Mouse (Mus musculus): ENCODE data around the gene Olfml2a. TPM values are rescaled to one million over a fixed set of nuclear protein-coding genes. Genes with fewer than 3 reads are reported as not detected.

Gene Olfml2a
- polyA plus RNA-seq (2015; fragmentation: Nextera tagmentation; extraction: Ambion mirVana): 14.9 and 17.9 TPM in 2 replicates

DNA sequence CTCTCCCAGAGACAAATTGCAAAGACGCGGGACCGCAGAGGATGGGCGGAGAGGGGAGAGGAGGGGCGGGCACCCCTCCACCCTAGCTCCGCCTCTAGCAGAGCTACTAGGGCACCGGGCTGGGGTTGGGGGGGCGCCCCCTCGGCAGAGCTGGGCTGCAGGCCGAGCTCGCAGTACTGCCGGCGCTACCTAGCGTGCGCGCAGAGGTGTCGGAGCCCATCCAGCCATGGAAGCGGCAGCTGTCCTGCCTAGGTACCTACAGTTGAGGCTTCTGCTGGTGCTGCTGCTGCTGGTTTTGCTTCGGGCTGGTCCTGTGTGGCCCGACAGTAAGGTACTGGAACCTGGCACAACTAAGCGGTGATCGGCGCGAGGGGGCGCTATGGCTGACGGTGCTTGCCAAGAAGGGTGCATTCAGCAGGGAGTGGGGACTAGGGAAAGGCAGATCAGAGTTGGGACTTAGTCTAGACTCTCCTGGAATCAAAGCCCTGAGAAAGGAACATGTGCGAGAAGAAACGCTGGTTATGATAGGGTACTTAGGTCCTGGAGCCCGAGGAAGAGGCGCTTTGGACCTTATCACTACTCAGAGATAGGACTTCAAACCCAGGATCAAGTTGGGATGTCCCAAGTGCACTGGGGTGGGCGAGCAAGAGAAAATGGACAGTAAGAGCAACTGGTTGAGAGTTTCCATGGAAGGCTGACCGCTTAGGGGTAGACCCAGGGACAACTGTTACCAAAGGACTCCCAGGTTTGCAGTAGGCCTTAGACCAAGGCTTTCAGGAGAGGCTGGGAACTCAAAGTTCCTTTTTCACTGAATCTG, at the start of gene Olfml2a:
TSS of gene Olfml2a (plus strand) at position 128 of the 817 bp plus-strand sequence.
- peak; percentile 82 for ATAC-seq (ENCODE audit: insufficient number of reproducible peaks, low FRiP score, low TSS enrichment, low read depth)
- Histone ChIP-seq H3K27me3 (no peaks in the 10 kb centered on the region), H3K36me3 (no peaks in the 10 kb centered on the region), H3K4me1 (peaks cover 50% of the 10 kb centered on the region), H3K4me2 (replicated peaks) (peak within 1 kb of the TSS; percentile 79), H3K4me3 (replicated peaks) (peak within 1 kb of the TSS; percentile 52), H3K9ac (peak within 1 kb of the TSS; percentile 53), H3K27ac (replicated peaks) (peak within 1 kb of the TSS; percentile 39; the same call in 1 of the 2 replicates), H3K9me3 (replicated peaks) (no peaks in the 10 kb centered on the region)
- 9% methylated on average over 32 of the region's 32 CpGs for WGBS

DNA sequence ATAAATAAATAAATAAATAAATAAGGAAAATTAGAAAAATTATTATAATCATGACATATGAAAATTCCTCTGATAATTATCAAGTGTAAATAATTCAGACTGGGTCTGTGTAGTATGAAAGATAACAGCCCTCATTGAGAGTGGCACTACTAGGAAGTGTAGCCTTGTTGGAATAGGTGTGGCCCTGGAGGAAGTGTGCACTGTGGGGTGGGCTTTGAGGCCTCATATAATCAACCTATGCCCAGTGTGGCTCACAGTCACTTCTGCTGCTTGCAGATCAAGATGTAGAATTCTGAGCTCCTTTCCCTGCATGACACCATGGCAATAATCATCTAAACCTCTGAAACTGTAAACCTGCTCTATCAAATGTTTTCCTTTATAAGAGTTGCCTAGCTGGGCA, 28.9 kb upstream of the Olfml2a start:
- H3K9me3 ChIP-seq (replicated peaks): no peaks in the 10 kb centered on the region
- H3K9ac ChIP-seq: no peak overlapping the region
- H3K27ac ChIP-seq (replicated peaks): no peak overlapping the region
- no peaks in the 10 kb centered on the region for H3K27me3 ChIP-seq
- no peak for ATAC-seq (ENCODE audit: insufficient number of reproducible peaks, low FRiP score, low TSS enrichment, low read depth)
- H3K4me3 ChIP-seq (replicated peaks): no peak overlapping the region
- H3K4me2 ChIP-seq (replicated peaks): no peak overlapping the region
- no peaks in the 10 kb centered on the region for H3K4me1 ChIP-seq
- no peaks in the 10 kb centered on the region for H3K36me3 ChIP-seq

DNA sequence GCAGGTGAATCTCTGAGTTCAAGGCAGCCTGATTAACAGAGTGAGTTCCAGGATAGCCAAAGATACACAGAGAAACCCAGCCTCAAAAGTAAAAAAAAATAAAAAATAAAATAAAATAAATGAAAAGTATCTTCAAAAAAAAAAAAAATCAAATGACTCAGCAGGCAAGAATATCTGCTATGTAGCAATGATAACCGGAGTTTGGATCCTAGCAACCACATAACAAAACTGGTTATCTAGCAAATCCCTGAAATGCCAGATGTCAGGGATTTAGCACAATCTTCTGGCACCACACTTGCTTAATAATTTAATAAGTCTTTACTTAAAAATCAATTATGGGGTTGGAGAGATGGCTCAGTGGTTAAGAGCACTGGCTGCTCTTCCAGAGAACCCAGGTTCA, 27.5 kb upstream of the Olfml2a start:
- no peaks in the 10 kb centered on the region for H3K27me3 ChIP-seq
- no peak overlapping the region for H3K27ac ChIP-seq (replicated peaks)
- no peak overlapping the region for H3K4me3 ChIP-seq (replicated peaks)
- 89% methylated on average over 1 of the region's 1 CpGs for WGBS
- ATAC-seq (ENCODE audit: insufficient number of reproducible peaks, low FRiP score, low TSS enrichment, low read depth): no peak
- H3K36me3 ChIP-seq: no peaks in the 10 kb centered on the region
- no peak overlapping the region for H3K9ac ChIP-seq
- H3K4me1 ChIP-seq: no peaks in the 10 kb centered on the region
- no peaks in the 10 kb centered on the region for H3K9me3 ChIP-seq (replicated peaks)
- H3K4me2 ChIP-seq (replicated peaks): no peak overlapping the region

DNA sequence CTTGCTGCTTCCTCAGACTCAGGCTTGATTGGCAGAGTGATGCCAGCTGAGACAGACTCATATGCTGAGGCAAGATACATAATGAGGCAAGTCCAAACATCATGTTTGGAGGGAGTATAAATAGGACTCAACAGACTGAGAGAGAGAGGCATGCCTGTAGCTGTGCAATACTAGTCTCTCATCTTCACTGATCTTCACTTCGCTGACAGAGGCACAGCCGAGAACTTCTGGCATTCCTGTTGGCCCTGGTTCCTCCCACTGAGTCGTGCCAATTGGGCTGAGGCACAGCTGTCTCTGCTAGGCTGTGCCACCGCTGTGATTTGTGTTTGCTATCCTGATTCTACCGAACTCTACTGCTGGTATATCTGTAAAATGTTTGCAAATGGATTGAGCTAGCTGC, 25.7 kb upstream of the Olfml2a start:
- no peaks in the 10 kb centered on the region for H3K4me1 ChIP-seq
- H3K9ac ChIP-seq: no peak overlapping the region
- no peak overlapping the region for H3K4me3 ChIP-seq (replicated peaks)
- H3K36me3 ChIP-seq: no peaks in the 10 kb centered on the region
- H3K9me3 ChIP-seq (replicated peaks): no peaks in the 10 kb centered on the region
- H3K4me2 ChIP-seq (replicated peaks): no peak overlapping the region
- H3K27me3 ChIP-seq: no peaks in the 10 kb centered on the region
- H3K27ac ChIP-seq (replicated peaks): no peak overlapping the region
- no peak for ATAC-seq (ENCODE audit: insufficient number of reproducible peaks, low FRiP score, low TSS enrichment, low read depth)
- 50% methylated on average over 5 of the region's 5 CpGs for WGBS

DNA sequence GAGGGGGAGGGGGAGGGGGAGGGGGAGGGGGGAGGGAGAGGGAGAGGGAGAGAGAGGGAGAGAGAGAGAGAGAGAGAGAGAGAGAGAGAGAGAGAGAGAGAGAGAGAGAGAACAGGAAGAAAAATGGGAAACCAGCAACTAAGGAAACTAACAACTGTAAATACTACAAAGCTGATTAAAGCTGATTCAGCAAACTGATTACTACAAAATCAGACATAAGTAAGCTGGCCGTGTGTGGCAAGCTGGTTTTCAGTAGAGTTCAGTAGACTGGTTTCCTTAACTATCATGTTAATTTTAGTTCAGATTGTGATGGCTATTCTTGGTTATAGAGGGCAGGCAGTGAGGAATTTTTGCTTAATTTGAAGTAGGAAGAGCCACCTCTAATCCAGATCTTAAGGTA, 23.2 kb upstream of the Olfml2a start:
- Histone ChIP-seq H3K27ac (replicated peaks) (no peak overlapping the region), H3K9ac (no peak overlapping the region), H3K4me1 (no peaks in the 10 kb centered on the region), H3K27me3 (no peaks in the 10 kb centered on the region), H3K36me3 (no peaks in the 10 kb centered on the region), H3K4me3 (replicated peaks) (no peak overlapping the region), H3K9me3 (replicated peaks) (no peaks in the 10 kb centered on the region), H3K4me2 (replicated peaks) (no peak overlapping the region)
- 45% methylated on average over 1 of the region's 1 CpGs for WGBS
- no peak for ATAC-seq (ENCODE audit: insufficient number of reproducible peaks, low FRiP score, low TSS enrichment, low read depth)

DNA sequence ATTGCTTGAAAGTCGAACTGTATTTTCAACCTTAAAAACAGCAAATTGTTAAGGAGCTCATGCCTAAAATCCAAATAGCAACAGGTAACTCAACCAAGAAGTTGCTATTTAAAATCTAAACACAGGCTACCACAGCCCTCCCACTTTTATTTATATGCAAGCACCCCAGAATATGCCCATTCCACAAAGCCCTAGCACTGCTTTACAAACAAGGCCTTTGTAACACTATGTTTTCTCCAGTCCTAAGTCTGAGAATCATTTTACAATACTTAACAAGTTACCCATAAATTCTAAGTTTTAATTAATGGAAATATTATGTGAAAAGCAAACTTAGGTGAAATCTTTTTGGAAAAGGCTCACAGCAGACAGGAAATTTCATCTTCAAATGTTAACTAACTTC, 17.3 kb upstream of the Olfml2a start:
- no peaks in the 10 kb centered on the region for H3K27me3 ChIP-seq
- H3K4me2 ChIP-seq (replicated peaks): no peak overlapping the region
- H3K4me1 ChIP-seq: no peaks in the 10 kb centered on the region
- no peak overlapping the region for H3K9ac ChIP-seq
- 68% methylated on average over 1 of the region's 1 CpGs for WGBS
- no peaks in the 10 kb centered on the region for H3K9me3 ChIP-seq (replicated peaks)
- H3K36me3 ChIP-seq: no peaks in the 10 kb centered on the region
- no peak for ATAC-seq (ENCODE audit: insufficient number of reproducible peaks, low FRiP score, low TSS enrichment, low read depth)
- no peak overlapping the region for H3K27ac ChIP-seq (replicated peaks)
- no peak overlapping the region for H3K4me3 ChIP-seq (replicated peaks)

DNA sequence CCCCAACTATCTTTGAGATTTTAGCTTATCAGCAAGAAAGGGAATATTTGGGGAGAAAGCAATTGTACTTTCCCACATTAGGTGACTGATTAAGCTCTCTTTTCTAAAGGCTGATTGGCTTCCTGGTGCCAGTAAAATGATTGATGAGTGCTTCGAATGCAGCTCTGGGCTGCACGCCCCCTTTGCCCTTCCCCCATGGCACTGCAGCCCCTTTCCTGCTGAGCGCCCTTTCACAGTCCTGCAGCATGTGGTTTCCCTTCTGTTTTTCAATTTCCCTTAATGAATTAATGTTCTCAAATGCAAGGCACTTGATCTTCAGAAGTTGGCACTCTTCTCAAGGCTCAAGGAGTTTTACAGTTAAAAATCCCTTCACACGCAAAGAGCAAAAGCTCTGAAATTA, 16.8 kb upstream of the Olfml2a start:
- H3K27ac ChIP-seq (replicated peaks): no peak overlapping the region
- H3K36me3 ChIP-seq: no peaks in the 10 kb centered on the region
- ATAC-seq (ENCODE audit: insufficient number of reproducible peaks, low FRiP score, low TSS enrichment, low read depth): no peak
- no peak overlapping the region for H3K4me3 ChIP-seq (replicated peaks)
- no peaks in the 10 kb centered on the region for H3K27me3 ChIP-seq
- no peak overlapping the region for H3K9ac ChIP-seq
- no peaks in the 10 kb centered on the region for H3K4me1 ChIP-seq
- 45% methylated on average over 4 of the region's 4 CpGs for WGBS
- no peaks in the 10 kb centered on the region for H3K9me3 ChIP-seq (replicated peaks)
- no peak overlapping the region for H3K4me2 ChIP-seq (replicated peaks)

DNA sequence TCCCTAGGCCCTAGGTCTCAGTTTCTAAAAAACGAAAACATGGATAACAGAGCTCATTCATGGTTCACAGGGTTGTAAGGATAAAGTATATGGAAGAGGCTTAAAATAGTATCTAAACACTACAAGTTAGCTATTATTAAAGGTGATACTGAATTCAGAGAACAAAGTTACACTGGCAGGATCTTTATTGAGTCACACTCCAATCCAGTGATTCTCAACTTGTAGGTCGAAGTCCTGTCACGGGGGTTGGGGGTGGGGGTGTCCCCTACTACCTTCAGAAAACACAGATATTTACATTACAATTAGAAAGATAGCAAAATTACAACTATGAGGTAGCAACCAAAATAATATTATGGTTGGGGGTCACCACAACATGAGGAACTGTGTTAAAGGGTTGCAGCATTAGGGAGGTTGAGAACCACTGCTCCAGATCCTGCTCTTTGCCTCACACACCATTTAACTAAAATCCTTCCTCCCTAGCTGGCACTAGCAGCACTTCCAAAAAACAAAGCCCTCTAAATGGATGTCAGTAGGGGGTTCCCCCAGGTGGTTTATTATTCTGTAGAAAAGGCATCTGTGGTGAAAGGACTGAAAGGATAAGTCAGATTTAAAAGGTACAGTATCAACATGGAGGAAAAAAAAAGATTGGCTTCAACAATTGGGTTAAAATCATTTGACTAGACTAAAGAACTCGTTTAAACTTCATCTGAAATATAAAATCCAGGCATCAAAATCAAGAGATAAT, 14.7 kb upstream of the Olfml2a start:
- Histone ChIP-seq H3K36me3 (no peaks in the 10 kb centered on the region), H3K9ac (no peak overlapping the region), H3K27me3 (no peaks in the 10 kb centered on the region), H3K4me2 (replicated peaks) (no peak overlapping the region), H3K9me3 (replicated peaks) (no peaks in the 10 kb centered on the region), H3K4me3 (replicated peaks) (no peak overlapping the region), H3K27ac (replicated peaks) (no peak overlapping the region), H3K4me1 (no peaks in the 10 kb centered on the region)
- no peak for ATAC-seq (ENCODE audit: insufficient number of reproducible peaks, low FRiP score, low TSS enrichment, low read depth)
- 43% methylated on average over 4 of the region's 4 CpGs for WGBS

DNA sequence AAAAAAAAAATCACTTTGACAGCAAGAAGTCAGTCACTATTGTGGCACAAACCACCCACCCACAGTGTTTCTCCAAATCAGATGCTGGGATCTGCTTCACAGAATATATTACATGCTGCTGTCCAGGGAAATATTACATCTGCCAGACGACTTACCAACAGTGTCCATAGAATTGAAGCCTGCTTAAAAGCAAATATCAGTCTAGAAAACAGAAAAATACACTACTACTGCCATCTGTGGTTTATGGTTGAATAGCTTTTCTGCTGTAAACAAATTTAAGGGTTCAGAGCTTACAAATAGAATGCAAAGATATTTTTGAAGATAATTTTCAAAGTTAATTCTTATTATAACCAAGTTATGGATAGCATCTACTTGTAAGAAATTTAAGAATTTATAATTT, 10.4 kb upstream of the Olfml2a start:
- no peak overlapping the region for H3K9ac ChIP-seq
- no peak overlapping the region for H3K4me2 ChIP-seq (replicated peaks)
- H3K4me3 ChIP-seq (replicated peaks): no peak overlapping the region
- no peaks in the 10 kb centered on the region for H3K36me3 ChIP-seq
- no peak for ATAC-seq (ENCODE audit: insufficient number of reproducible peaks, low FRiP score, low TSS enrichment, low read depth)
- 23% methylated on average over 1 of the region's 1 CpGs for WGBS
- H3K27me3 ChIP-seq: 0 out of 2 replicates have a peak, but pooled peaks cover 6% of the 10 kb centered on the region
- H3K9me3 ChIP-seq (replicated peaks): no peaks in the 10 kb centered on the region
- H3K4me1 ChIP-seq: peaks cover 12% of the 10 kb centered on the region; the same call in 1 of the 2 replicates
- no peak overlapping the region for H3K27ac ChIP-seq (replicated peaks)

DNA sequence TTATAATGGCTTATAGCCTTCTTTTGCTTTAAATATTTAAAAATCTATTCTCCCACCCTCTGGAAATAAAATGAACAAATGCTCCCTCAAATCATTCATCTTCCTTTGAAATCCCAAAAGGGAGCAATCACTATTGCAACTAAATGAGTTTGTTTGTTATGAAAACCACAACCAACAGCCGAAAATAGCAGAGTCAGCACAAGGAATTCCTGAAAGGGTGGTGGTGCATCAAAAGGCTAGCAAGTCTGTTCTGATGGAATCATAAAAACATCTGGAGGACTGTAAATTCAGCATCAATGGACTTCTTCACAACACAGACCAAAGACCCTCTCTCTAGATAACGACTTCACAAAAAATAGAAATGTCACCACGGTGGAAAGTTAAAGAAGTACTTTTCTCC, 8.3 kb upstream of the Olfml2a start:
- no peak overlapping the region for H3K4me3 ChIP-seq (replicated peaks)
- H3K9ac ChIP-seq: no peak overlapping the region
- H3K9me3 ChIP-seq (replicated peaks): no peaks in the 10 kb centered on the region
- no peaks in the 10 kb centered on the region for H3K36me3 ChIP-seq
- ATAC-seq (ENCODE audit: insufficient number of reproducible peaks, low FRiP score, low TSS enrichment, low read depth): no peak
- no peak overlapping the region for H3K27ac ChIP-seq (replicated peaks)
- peaks cover 22% of the 10 kb centered on the region; the same call in 1 of the 2 replicates for H3K4me1 ChIP-seq
- 51% methylated on average over 3 of the region's 3 CpGs for WGBS
- no peak overlapping the region for H3K4me2 ChIP-seq (replicated peaks)
- 0 out of 2 replicates have a peak, but pooled peaks cover 6% of the 10 kb centered on the region for H3K27me3 ChIP-seq

DNA sequence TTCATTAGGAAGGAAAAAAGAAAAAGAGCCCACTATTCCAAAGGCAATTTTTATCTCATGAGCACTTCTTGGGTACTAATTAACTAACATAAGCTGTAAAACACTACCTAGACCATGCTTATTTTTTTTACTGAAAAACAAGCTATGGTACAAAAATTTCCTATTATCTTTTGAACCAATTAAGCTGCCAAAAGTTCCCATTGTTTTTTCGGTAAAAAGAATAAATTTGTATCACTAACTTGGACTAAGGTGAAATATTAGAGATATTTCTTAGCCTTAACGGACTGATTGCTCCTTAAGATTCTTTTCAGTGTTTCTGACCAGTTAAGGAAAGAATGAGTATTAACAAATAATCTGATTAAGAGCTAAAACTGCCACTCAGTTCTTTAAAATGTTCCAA, 7.9 kb upstream of the Olfml2a start:
- ATAC-seq (ENCODE audit: insufficient number of reproducible peaks, low FRiP score, low TSS enrichment, low read depth): no peak
- H3K4me2 ChIP-seq (replicated peaks): no peak overlapping the region
- H3K27me3 ChIP-seq: 0 out of 2 replicates have a peak, but pooled peaks cover 6% of the 10 kb centered on the region
- no peak overlapping the region for H3K9ac ChIP-seq
- H3K4me1 ChIP-seq: peaks cover 22% of the 10 kb centered on the region; the same call in 1 of the 2 replicates
- no peak overlapping the region for H3K27ac ChIP-seq (replicated peaks)
- H3K36me3 ChIP-seq: no peaks in the 10 kb centered on the region
- H3K4me3 ChIP-seq (replicated peaks): no peak overlapping the region
- H3K9me3 ChIP-seq (replicated peaks): no peaks in the 10 kb centered on the region
- WGBS: 62% methylated on average over 2 of the region's 2 CpGs
